Mouse (Mus musculus) layer of hippocampus, postnatal 10 days (tissue): Measurements from ENCODE around the gene Gng8. TPM values are rescaled to one million over a fixed set of nuclear protein-coding genes. Genes with fewer than 3 reads are reported as not detected.

Experiments
- DNase-seq, 2 experiments: peaks; one replicate each; pipeline ENCODE4 v3.0.0; 2021; ENCODE audit warnings: low spot score in 2 of 2
- total RNA-seq, 2 experiments: library from RNA; stranded (reverse); gene quantifications; 2 replicates each; pipeline ENCODE4 v1.2.3; 2021

Gene Gng8
- total RNA-seq, 2 experiments from 2014 or later: 0.94 to 1.3 TPM

DNA sequence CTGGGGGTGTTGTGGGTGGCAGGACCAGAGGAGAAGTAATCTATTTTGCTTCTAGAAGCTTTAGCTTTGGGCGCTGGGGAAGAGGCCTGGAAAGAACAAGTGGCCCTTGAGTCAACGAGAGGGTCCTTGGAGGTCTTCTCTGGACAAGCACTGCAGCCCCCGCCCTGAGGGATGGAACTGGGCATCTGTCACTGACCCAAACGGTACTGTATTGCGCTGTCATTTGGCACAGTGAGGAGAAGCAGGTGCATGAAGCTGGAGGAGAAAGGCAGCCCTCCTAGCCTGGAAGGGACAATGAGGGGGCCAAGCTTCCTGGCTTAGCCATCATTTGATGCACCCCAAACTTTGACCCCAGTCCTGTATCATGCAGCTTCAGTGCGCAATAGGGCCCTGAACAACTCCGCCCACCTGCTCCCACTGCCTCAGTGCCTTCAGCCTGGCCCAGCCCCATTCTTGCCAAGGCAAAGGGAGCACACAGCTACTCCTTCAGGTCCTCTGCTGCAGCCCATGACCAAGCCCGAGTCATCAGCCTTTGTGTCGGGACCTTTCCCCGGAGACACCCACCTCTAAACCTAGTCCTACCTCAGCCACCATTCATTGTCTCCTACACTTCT lies 30.9 kb downstream of the Gng8 start:
- DNase-seq: peak; percentile 49 to 54

DNA sequence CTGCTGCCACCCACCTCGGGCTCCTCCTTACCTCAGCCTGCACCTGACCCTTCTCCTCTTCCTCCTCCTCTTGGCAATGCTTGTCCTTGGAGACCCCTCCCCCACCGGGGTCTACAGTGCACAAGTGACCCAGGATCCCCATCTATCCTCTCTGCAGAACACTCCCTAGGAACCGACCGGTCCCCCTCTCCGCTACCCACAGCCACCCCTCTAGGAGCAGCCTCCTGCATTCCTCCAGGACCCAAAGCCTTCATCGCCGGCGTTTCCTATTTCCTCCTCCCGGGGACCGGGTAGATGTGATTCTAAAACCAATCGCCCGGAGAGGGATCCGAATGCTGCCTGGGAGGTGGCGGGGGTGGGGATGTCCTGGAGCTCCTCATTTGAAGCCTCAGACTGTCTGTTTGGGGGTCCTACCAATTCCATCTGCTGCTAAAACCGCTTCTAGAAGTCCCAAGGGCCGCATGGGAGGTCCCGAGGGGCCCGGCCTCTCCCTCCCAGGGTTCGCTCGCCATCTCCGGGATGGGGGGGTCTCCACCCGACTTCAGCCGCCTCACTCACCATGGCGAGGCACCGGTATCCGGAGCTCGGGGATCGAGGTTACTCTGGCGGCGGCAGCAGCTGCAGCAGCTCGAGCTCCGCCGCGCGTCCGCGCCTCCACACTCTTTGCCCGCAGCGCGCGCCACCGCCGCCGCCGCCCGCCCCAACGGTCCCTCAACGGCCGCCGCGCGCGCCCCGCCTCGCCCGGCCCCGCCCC lies 31.9 kb downstream of the Gng8 start:
- peak; percentile 53 to 64 for DNase-seq

DNA sequence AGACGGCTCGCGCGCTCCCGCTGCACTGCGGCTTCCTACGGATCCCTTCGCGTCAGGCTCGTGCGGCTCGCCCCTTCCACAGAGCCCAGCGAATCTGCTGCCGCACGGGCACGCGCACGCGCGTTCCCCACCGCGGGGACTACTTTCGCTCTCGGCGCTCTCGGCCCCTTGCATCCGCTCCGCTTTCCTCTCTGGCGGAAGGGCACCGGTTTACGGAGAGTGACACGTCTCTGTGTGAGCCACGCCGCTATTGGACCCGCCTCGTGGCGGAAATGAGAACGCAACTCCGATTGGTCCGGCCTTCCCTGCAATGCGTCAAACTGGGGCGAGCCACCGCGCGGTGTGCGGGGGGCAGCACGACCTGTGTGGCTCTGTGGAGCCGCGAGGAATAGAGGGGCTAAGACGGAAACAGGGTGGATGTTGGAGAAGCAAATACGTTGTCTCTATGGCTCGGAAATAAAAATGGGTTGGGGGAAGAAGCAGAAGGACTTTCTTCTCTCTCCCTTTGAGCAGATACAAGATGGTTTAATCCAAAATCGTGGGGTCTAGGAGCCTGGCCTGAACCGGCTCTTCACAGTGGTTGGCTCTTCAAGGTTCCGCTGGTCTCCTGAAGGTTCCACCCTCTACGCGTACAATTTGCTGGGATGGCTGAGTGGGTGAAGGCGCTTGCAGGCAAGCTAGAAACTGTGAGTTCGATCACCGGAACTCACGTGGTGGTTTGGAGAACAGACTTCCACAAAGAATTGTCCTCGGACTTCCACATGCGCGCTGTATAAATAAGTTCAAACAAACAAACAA lies 32.6 kb downstream of the Gng8 start, which contains the start of gene Calm3:
TSS of gene Calm3 (minus strand) at position 78 of the 798 bp plus-strand sequence.
- DNase-seq: peak; percentile 100

DNA sequence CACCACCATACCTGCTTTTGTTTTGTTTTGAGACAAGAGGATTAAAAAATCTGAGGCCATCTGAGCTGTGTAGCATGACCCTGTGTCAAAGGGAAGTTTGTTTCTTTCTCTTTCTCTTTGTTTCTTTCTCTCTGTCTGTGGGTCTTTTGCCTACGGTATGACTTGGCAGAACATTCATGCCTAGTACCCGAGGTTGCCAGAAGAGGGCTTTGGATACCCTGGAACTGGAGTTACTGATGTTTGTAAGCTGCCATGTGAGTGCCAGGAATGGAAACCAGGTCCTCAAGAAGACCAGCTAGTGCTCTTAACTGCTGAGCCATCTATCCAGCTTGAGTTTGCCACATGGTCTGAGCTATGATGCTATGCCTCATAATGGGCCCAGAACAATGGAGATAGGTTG lies 36.8 kb downstream of the Gng8 start:
- no peak for DNase-seq

DNA sequence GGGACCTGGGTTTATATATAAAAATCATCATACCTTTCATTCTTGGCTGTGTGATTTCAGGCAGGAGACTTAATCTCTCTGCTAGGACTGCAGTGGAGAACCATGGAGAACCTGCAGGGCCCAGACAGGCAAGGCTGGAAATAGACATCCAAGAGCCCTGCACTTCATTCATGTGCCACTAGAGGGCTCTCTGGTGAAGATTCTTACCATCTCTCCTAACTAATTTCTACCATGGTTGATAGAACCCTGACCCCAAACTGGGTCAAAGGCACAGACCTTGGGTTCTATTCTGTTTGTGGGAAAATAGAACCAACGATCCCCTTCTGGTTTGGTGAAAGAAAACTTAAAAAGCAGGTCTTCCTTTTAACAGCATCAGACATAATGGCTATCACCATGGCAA lies 39.3 kb downstream of the Gng8 start:
- DNase-seq: peak; percentile 80 to 83

DNA sequence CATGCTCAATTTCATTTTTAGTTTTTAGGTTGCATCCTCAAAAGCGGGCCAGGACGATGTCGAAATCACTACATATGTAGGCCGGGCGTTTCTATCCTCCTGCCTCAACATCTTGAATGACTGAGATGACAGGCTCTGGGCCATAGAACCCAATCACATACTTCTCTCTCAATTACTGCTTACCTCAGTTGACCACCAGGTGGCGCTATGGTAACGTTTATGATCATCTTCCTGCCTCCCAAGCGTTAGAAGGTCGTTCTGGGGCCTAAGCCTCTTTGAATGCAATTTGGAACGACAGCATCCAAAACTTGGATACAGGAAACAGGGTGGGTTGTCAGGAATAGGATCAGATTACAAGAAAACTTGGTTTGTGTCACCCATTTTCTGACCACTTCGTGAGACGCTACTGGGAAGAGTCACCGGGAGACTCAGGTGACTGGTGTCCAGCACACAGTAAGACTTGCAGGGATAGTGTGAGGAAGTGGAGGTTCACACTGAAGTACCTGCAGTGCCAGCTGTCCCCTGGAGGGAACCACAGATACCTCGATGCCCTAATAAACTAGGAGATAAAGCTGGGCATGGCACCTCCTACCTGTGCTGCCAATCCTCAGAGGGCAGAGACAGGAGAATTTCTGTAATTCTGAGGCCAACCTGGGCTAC lies 40.5 kb downstream of the Gng8 start:
- DNase-seq: peak; percentile 94 to 95

DNA sequence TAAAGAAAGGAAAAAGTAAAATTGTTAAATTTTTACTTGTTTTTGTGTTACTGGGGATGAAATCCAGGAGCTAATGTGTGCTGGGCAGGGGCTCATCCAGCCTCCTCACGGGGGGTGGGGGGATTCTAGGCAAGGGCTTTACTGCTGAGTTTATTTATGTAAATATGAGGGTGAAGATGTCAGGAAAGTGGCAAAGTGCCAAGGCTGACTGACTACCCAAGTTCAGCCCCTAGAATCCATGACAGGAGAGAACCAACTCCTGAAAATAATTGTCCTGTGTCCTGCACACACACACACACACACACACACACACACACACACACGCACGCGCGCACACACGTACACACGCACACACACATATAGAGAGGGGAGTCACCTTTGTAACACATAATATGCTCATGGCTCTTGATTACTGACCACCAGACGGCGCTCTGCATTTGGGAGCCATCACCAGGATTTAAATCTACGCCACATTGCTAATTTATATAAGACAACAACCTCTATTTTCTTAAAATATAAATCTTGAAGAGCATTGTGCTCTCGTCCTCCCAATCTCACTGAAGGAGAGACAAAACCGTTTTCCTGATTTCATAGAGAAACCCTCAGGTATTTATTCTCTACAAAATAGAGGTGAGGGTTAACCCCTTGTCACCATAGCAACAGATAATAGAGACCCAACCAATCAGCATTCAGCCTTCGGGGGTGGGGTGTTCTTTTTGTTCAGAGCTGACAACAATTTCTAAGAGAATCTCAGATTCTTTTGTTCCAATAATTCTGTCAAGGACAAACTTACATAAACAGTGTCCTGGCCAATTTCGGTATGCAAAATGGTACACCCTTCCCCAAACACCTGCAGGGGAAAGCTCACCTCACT lies 41.4 kb downstream of the Gng8 start:
- DNase-seq: peak; percentile 69 to 74

DNA sequence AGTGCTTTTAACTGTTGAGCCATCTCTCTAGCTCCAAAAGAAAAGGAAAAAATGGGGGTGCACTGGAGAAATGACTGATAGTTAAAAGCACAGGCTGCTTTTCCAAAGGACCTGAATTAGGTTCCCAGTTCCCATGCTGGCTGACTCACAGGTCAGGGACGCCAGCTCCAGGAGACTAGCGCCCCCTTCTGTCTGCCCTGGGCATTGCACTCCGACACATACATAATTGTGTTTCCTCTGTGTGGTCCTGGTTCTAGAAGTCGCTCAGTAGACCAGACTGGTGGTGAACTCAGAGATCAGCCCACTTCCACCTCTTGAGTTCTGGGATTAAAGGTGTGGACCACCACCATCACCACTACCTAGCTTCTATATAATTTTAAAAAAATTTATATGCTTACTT lies 45.7 kb downstream of the Gng8 start:
- DNase-seq: peak in 1 of 2 experiments; percentile 50

DNA sequence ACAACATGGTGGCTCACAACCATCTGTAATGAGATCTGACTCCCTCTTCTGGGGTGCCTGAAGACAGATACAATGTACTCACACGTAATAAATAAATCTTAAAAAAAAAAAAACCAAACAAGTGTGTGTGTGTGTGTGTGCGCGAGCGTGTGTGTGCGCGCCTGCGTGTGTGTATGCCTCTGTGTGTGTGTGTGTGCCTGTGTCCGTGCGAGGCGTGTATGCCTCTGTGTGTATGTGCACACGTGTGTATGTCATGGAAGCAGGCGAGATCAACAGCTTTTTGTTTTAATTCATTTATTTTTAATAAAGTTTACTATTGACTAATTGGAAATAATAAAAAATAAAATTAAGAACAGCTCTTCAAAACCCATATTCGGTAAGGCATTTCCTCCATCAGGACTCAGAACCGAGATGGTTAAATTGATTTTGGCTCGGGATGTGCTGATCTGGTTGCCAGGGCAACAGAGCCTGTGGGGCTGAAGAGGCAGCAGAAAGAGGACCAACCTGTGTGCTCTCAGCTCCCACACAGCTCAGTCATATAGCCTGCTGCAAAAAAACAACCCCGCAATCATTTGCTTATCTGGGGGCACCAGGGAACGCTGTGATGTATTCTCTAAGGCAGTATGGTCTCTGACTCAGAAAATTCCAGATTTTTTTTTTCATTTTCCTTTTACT lies 46.7 kb downstream of the Gng8 start:
- peak in 1 of 2 experiments; percentile 71 for DNase-seq

DNA sequence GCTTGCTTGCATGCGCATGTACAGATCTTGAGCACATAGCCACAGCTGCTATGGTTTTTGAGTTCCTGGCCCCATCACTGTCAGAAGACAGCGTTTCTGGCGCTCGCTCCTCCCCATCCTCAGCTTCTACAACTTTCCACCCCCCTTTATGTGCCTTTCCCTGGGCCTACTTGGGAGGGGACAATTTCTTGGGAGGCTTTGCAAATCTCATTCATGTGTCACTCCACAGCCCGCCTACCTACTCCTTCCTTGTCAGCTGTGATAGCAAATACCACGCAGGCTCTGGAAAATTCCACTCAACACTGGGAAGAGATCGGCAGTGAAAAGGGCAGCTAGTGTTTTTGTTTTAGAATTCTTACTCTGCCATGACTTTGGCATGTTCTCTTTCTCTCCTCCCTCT lies 48.7 kb downstream of the Gng8 start:
- peak in 1 of 2 experiments; percentile 39 for DNase-seq

DNA sequence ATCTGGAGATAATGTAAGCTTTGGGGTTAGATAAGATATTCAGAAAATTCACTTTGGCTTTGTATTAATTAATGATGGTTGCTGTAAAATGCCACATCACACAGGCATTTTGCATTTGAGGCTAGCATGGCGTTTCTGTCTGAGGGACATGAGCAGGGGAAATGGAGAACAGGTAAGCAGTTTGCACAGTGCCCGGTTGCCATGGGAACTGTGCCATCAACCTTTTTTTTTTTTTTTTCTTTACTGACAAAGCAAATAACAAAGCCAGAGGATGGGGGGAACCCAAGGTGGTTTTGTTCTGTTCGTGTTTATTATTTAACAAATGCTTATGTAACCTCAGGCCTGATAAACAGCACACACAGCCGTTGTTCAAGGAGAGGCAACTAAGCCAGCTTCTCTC lies 51.3 kb downstream of the Gng8 start:
- DNase-seq: no peak

DNA sequence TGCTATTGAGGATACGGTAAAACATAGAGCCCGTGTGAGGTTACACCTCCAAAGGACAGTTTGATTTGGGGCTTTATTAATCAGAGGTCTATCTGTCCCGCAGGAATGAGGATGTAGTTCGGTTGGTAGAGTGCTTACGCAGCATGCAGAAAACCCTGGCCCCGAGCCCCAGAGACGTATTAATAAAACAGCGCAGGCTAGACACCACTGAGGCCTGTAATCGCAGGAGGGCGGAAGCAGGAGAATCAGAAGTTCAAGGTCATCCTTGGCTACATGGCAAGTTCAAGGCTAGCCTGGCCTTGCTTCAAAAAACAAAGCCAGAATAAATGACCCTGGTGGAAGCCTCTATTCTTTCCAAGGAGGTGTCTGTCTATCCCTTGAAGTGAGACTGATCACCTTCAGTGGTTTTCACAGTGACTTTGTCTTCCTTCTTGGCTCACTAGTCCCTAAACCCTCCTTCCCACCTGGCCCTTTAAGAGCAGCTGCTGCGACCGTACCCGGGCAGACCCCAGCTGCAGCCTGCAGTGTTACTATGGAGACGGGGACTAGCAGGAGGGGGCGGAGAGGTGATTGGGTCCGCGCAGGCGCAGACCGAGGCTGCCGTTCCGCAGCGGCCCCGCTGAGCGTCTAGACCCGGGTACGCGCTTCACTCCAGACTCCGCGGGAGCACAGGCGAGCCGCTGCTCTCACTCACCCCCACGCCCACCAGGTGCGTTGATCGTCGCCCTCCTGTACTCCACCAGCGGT lies 52.6 kb downstream of the Gng8 start, which contains the start of gene Pnmal2:
TSS of gene Pnmal2 (plus strand) at position 622 of the 747 bp plus-strand sequence.
- peak; percentile 89 to 93 for DNase-seq

DNA sequence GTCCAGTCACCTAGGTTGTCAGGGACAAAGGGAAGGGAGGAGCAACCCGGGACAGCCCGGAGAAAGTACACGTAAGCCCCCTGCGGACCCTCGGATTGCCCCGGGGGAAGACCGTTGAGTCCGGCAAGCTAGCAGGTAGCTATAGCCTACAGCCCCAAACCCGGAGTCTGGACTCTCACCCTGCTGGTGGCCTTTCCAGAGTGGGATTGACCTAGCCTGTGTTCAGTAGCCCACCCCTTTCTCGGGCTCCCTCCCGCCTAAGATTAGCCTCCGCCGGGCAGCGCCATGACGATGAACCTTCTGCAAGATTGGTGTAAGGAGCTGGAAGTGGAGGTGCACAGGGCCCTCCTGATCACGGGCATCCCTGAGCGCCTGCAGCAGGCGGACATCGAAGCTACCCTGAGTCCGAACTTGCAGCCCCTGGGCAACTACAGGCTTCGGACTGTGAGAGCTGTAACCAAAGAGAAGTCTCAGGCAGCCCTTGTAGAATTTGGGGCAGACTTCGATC lies 53.3 kb downstream of the Gng8 start:
- DNase-seq: peak in 1 of 2 experiments; percentile 57

Other genes with a start within 250 kb of the Gng8 start
- not detected for gene Ceacam15, start 216.1 kb upstream of the Gng8 start, total RNA-seq
- gene Ceacam9, start 169.9 kb upstream of the Gng8 start, total RNA-seq: not detected
- 100 to 1,000 TPM; 348 to 366 TPM for gene Ap2s1, start 153.4 kb upstream of the Gng8 start, total RNA-seq
- gene Slc1a5, start 110.4 kb upstream of the Gng8 start, total RNA-seq: 1 to 10 TPM; 4.0 to 4.6 TPM
- gene Strn4, start 75.9 kb upstream of the Gng8 start, total RNA-seq: 100 to 1,000 TPM; 260 to 286 TPM
- 10 to 100 TPM; 42.2 to 45.0 TPM for gene Fkrp, start 75.1 kb upstream of the Gng8 start, total RNA-seq
- 1 to 10 TPM; 7.5 to 9.9 TPM for gene Prkd2, start 48.9 kb upstream of the Gng8 start, total RNA-seq
- gene Dact3, start 16.5 kb upstream of the Gng8 start, total RNA-seq: 10 to 100 TPM; 95.0 to 96.3 TPM
- gene Ptgir, start 14.7 kb downstream of the Gng8 start, total RNA-seq: not detected
- 1,000 to 10,000 TPM; 2,090 to 2,190 TPM for gene Calm3, start 32.3 kb downstream of the Gng8 start, total RNA-seq
- 100 to 1,000 TPM; 229 to 232 TPM for gene Pnmal2, start 52.9 kb downstream of the Gng8 start, total RNA-seq
- gene Pnmal1, start 67.9 kb downstream of the Gng8 start, total RNA-seq: 10 to 100 TPM; 59.8 to 62.2 TPM
- 10 to 100 TPM; 42.9 to 44.8 TPM for gene Gm42372, start 91.3 kb downstream of the Gng8 start, total RNA-seq
- 1 to 10 TPM; 3.7 to 4.4 TPM for gene Ccdc8, start 100.9 kb downstream of the Gng8 start, total RNA-seq
- 100 to 1,000 TPM; 142 to 148 TPM for gene Ppp5c, start 136.1 kb downstream of the Gng8 start, total RNA-seq
- 10 to 100 TPM in 1 of 2 experiments, 1 to 10 TPM in 1; 7.4 to 10.1 TPM for gene Hif3a, start 170.6 kb downstream of the Gng8 start, total RNA-seq
- 1 to 10 TPM; 4.1 to 5.0 TPM for gene Psg16, start 182.3 kb downstream of the Gng8 start, total RNA-seq